Mouse (Mus musculus): ENCODE measurements at regions not wholly inside any gene's neighbourhood (a gene's known extent, or its start where the extent isn't known, plus 50 kb on each side); places are given as distances from the start of the nearest gene placed in this dataset.

GRCm38 (mm10) chr16:71243065-71243464, 929.3 kb downstream of the Gbe1 start:
- TF ChIP-seq CTCF (IDR thresholded peaks at IDR 0.05; ENCODE audit: low read depth, low read length): no peak
- no peak for TF ChIP-seq POLR2A (IDR thresholded peaks at IDR 0.05; ENCODE audit: borderline replicate concordance, low read depth, low read length)

Measured in bone marrow macrophage, adult 2 months (primary cell).